Mouse (Mus musculus) small intestine, adult 2 months (tissue): ENCODE results near the gene Zfp654. TPM values are rescaled to one million over a fixed set of nuclear protein-coding genes. Genes with fewer than 3 reads are reported as not detected.

ENCODE experiments used
- H3K27ac ChIP-seq: fragments of 200-500 bp; 2 replicates; pipeline ENCODE4 v1.5.1; 2012; ENCODE audit warnings: low read depth, low read length, control low read depth, inconsistent platforms; ENCODE audit not compliant: insufficient read depth
- H3K27me3 ChIP-seq: fragments of 200-500 bp; 2 replicates; pipeline ENCODE4 v1.6.1; 2012; ENCODE audit warnings: mild to moderate bottlenecking, moderate library complexity, low read length, inconsistent platforms; ENCODE audit not compliant: control insufficient read depth, insufficient read depth
- H3K36me3 ChIP-seq: fragments of 200-500 bp; 2 replicates; pipeline ENCODE4 v1.6.1; 2012; ENCODE audit warnings: mild to moderate bottlenecking, low read length, control low read depth, inconsistent platforms; ENCODE audit not compliant: control insufficient read depth, insufficient read depth
- H3K4me1 ChIP-seq: fragments of 200-500 bp; 2 replicates; pipeline ENCODE4 v1.6.1; 2012; ENCODE audit warnings: low read length, inconsistent platforms, mixed read lengths; ENCODE audit not compliant: control insufficient read depth, insufficient read depth, insufficient read length
- H3K4me3 ChIP-seq: fragments of 200-500 bp; 2 replicates; pipeline ENCODE4 v1.5.1; 2012; ENCODE audit warnings: low read depth, mild to moderate bottlenecking, control low read depth, inconsistent platforms, low read length, moderate library complexity
- CTCF ChIP-seq: fragments of 200-500 bp; IDR thresholded peaks from 2 replicates; pipeline ENCODE4 v1.5.1; 2012; ENCODE audit warnings: low read depth, mild to moderate bottlenecking, control low read depth, inconsistent platforms, low read length, moderate library complexity, mixed read lengths; ENCODE audit not compliant: insufficient replicate concordance, insufficient read length; ENCODE audit errors: extremely low read depth
- POLR2A ChIP-seq: fragments of 200-500 bp; IDR thresholded peaks from 2 replicates; pipeline ENCODE4 v1.6.1; 2012; ENCODE audit warnings: low read depth, mild to moderate bottlenecking, control low read depth, inconsistent platforms, low read length, moderate library complexity
- WGBS: fragments of 180-500 bp; shearing (Covaris S2); methylation state at CpG from one replicate; pipeline ENCODE4 v1.1.7; 2018; 5-methylcytosine and 5-hydroxymethylcytosine counted together
- polyA plus RNA-seq: library from polyadenylated mRNA; depleted of rRNA; stranded (reverse); fragments of >200 nt; gene quantifications from 2 replicates; pipeline ENCODE4 v1.2.3, GENCODE M21; 2012

Zfp654 gene
- polyA plus RNA-seq, 1 experiment, result 0.37 TPM

- H3K4me3 ChIP-seq, result no peak overlapping the region
- no peaks in the 10 kb centered on the region for H3K27me3 ChIP-seq
- no peak overlapping the region for H3K27ac ChIP-seq
- H3K36me3 ChIP-seq, result no peaks in the 10 kb centered on the region
- no peaks in the 10 kb centered on the region for H3K4me1 ChIP-seq
- 79% methylated on average over 5 of the region's 5 CpGs for WGBS
- TF ChIP-seq POLR2A, result no peak
- TF ChIP-seq CTCF, result no peak
These were observed 9.7 kb downstream of the Zfp654 start for GRCm38 (mm10) chr16:64841481-64842373.

GRCm38 (mm10) chr16:64836709-64837108, 14.7 kb downstream of the Zfp654 start:
- Histone ChIP-seq H3K4me3 (no peak overlapping the region), H3K36me3 (no peaks in the 10 kb centered on the region), H3K4me1 (no peaks in the 10 kb centered on the region), H3K27ac (no peak overlapping the region), H3K27me3 (no peaks in the 10 kb centered on the region)
- no peak for TF ChIP-seq CTCF
- TF ChIP-seq POLR2A, result no peak
- 78% methylated on average over 2 of the region's 2 CpGs for WGBS

- Histone ChIP-seq H3K4me1 (no peaks in the 10 kb centered on the region), H3K27ac (no peak overlapping the region), H3K36me3 (no peaks in the 10 kb centered on the region), H3K4me3 (no peak overlapping the region), H3K27me3 (no peaks in the 10 kb centered on the region)
- WGBS, result 57% methylated on average over 1 of the region's 1 CpGs
- no peak for TF ChIP-seq CTCF
These were observed 15.4 kb downstream of the Zfp654 start for GRCm38 (mm10) chr16:64835996-64836545.

- no peak for TF ChIP-seq CTCF
- no peak for TF ChIP-seq POLR2A
- Histone ChIP-seq H3K4me3 (no peak overlapping the region), H3K36me3 (peaks cover 8% of the 10 kb centered on the region; the same call in 1 of the 2 replicates), H3K27ac (no peak overlapping the region), H3K27me3 (no peaks in the 10 kb centered on the region), H3K4me1 (no peaks in the 10 kb centered on the region)
- 91% methylated on average over 15 of the region's 15 CpGs for WGBS
These were observed 21.2 kb downstream of the Zfp654 start for GRCm38 (mm10) chr16:64830291-64830690.

- no peak overlapping the region for H3K4me3 ChIP-seq
- H3K27ac ChIP-seq, result no peak overlapping the region
- no peak for TF ChIP-seq POLR2A
- TF ChIP-seq CTCF, result no peak
- H3K4me1 ChIP-seq, result no peaks in the 10 kb centered on the region
- H3K27me3 ChIP-seq, result no peaks in the 10 kb centered on the region
- H3K36me3 ChIP-seq, result peaks cover 6% of the 10 kb centered on the region; the same call in 1 of the 2 replicates
- 89% methylated on average over 1 of the region's 1 CpGs for WGBS
These were observed 27.0 kb downstream of the Zfp654 start for GRCm38 (mm10) chr16:64824474-64824873.

GRCm38 (mm10) chr16:64823890-64824289, 27.6 kb downstream of the Zfp654 start:
- Histone ChIP-seq H3K36me3 (peaks cover 4% of the 10 kb centered on the region; the same call in 1 of the 2 replicates), H3K4me1 (no peaks in the 10 kb centered on the region), H3K27ac (no peak overlapping the region), H3K4me3 (no peak overlapping the region), H3K27me3 (no peaks in the 10 kb centered on the region)
- WGBS, result 87% methylated on average over 1 of the region's 1 CpGs
- TF ChIP-seq POLR2A (no peak), CTCF (no peak)

- no peak overlapping the region for H3K4me3 ChIP-seq
- WGBS, result 95% methylated on average over 3 of the region's 3 CpGs
- H3K4me1 ChIP-seq, result no peaks in the 10 kb centered on the region
- no peaks in the 10 kb centered on the region for H3K27me3 ChIP-seq
- no peak for TF ChIP-seq CTCF
- no peak for TF ChIP-seq POLR2A
- H3K27ac ChIP-seq, result no peak overlapping the region
- peaks cover 6% of the 10 kb centered on the region for H3K36me3 ChIP-seq
These were observed 34.2 kb downstream of the Zfp654 start for GRCm38 (mm10) chr16:64817094-64817765.
